Mouse (Mus musculus) intestine, postnatal 0 days (tissue): ENCODE data around the gene Grn. TPM values are rescaled to one million over a fixed set of nuclear protein-coding genes. Genes with fewer than 3 reads are reported as not detected.

Experiments used
- ATAC-seq: fragments of 200-750 bp; cut with Nextera tagmentation; 2 replicates; pipeline ENCODE4 v1.8.0; 2017; ENCODE audit warnings: mild to moderate bottlenecking, moderate TSS enrichment, moderate library complexity
- H3K27ac ChIP-seq: fragments of 300-500 bp; sonication (generic); 2 replicates; pipeline ENCODE4 v1.5.1; 2014; ENCODE audit warnings: mild to moderate bottlenecking, low read depth, low read length, moderate library complexity
- H3K27me3 ChIP-seq: fragments of 300-500 bp; sonication (generic); replicated peaks from 2 replicates; pipeline ENCODE4 v1.6.1; 2014; ENCODE audit warnings: low read length, mixed read lengths; ENCODE audit not compliant: control insufficient read depth, insufficient read depth
- H3K36me3 ChIP-seq: fragments of 300-500 bp; sonication (generic); 2 replicates; pipeline ENCODE4 v1.6.1; 2014; ENCODE audit warnings: mild to moderate bottlenecking, moderate library complexity; ENCODE audit not compliant: control insufficient read depth, insufficient read depth
- H3K4me1 ChIP-seq: fragments of 300-500 bp; sonication (generic); replicated peaks from 2 replicates; pipeline ENCODE4 v1.6.1; 2014; ENCODE audit warnings: antibody characterized with exemption, low read length, mixed read lengths; ENCODE audit not compliant: control insufficient read depth, insufficient read depth
- H3K4me2 ChIP-seq: fragments of 300-500 bp; sonication (generic); replicated peaks from 2 replicates; pipeline ENCODE4 v1.6.1; 2014; ENCODE audit warnings: low read depth, mild to moderate bottlenecking, moderate library complexity
- H3K4me3 ChIP-seq: fragments of 300-500 bp; sonication (generic); 2 replicates; pipeline ENCODE4 v1.5.1; 2014; ENCODE audit warnings: low read depth, low read length
- H3K9ac ChIP-seq: fragments of 300-500 bp; sonication (generic); 2 replicates; pipeline ENCODE4 v1.6.1; 2014; ENCODE audit warnings: mild to moderate bottlenecking, low read depth, low read length
- H3K9me3 ChIP-seq: fragments of 300-500 bp; sonication (generic); 2 replicates; pipeline ENCODE4 v1.6.1; 2016; ENCODE audit warnings: mixed run types; ENCODE audit not compliant: control insufficient read depth
- CTCF ChIP-seq: sonication (generic); IDR thresholded peaks from 2 replicates; pipeline ENCODE4 v1.5.1; 2016; ENCODE audit warnings: low read depth, mild to moderate bottlenecking, control low read depth, antibody characterized with exemption, moderate library complexity
- WGBS: fragments of 180-500 bp; shearing (Covaris S2); extraction: QIAGEN DNeasy Blood & Tissue Kit; methylation state at CpG from one replicate; pipeline ENCODE4 v1.1.7; 2014; 5-methylcytosine and 5-hydroxymethylcytosine counted together
- polyA plus RNA-seq: library from polyadenylated mRNA; unstranded; fragments of >200 nt; fragmentation: Nextera tagmentation; extraction: Ambion mirVana; gene quantifications from 2 replicates; pipeline ENCODE4 v1.2.1, GENCODE M21; 2015

The Grn gene
- polyA plus RNA-seq, 1 experiment from 2014 or later, result 339 TPM

GRCm38 (mm10) chr11:102415034-102415802, 14.9 kb upstream of the Grn start:
- no peak overlapping the region for H3K27ac ChIP-seq
- WGBS, result 65% methylated on average over 10 of the region's 10 CpGs
- H3K4me1 ChIP-seq, result no peaks in the 10 kb centered on the region
- no peak overlapping the region for H3K4me2 ChIP-seq
- H3K9ac ChIP-seq, result no peak overlapping the region
- TF ChIP-seq CTCF, result no peak
- no peaks in the 10 kb centered on the region for H3K27me3 ChIP-seq
- ATAC-seq, result no peak
- H3K36me3 ChIP-seq, result no peaks in the 10 kb centered on the region
- H3K9me3 ChIP-seq, result no peaks in the 10 kb centered on the region
- H3K4me3 ChIP-seq, result no peak overlapping the region

DNA sequence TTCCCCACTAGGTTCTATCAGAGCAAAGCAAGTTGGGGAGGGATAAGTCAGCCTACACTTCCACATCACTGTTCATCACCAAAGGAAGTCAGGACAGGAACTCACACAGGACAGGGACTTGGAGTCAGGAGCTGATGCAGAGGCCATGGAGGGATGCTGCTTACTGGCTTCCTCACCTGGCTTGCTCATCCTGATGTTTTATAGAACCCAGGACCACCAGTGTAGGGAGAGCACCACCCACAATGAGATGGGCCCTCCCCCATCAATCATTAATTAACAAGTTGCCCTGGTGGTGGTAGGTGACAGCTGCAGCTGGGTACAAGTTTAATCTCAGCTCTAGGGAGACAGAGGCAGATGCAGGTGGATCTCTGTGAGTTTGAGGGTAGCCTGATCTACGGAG, 13.0 kb upstream of the Grn start:
- no peaks in the 10 kb centered on the region for H3K27me3 ChIP-seq
- no peak overlapping the region for H3K4me2 ChIP-seq
- WGBS, result 84% methylated on average over 1 of the region's 1 CpGs
- no peak for ATAC-seq
- no peak overlapping the region for H3K27ac ChIP-seq
- H3K4me1 ChIP-seq, result no peaks in the 10 kb centered on the region
- H3K4me3 ChIP-seq, result no peak overlapping the region
- H3K36me3 ChIP-seq, result no peaks in the 10 kb centered on the region
- no peaks in the 10 kb centered on the region for H3K9me3 ChIP-seq
- no peak for TF ChIP-seq CTCF
- no peak overlapping the region for H3K9ac ChIP-seq

DNA sequence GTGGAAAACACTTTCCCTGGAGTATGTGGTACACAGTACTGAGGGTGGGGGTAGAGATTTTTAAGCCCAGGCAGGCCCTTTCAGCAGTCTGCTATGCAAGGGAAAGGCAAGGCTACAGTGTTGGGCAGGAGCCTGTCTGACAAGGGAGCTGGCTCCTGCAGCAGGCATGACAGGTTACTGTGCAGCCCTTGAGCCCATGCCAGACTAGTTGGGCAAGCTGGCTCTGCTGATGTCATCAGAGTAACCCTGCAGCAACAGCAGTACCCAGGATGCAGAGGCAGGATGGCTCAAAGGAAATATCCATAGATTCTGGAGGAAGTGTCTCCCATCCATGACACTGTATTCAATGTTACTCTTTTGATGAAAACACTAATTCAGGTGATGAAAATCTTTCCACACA, 11.2 kb upstream of the Grn start:
- Histone ChIP-seq H3K4me3 (no peak overlapping the region), H3K27me3 (no peaks in the 10 kb centered on the region), H3K9me3 (no peaks in the 10 kb centered on the region), H3K4me2 (no peak overlapping the region), H3K4me1 (no peaks in the 10 kb centered on the region), H3K36me3 (no peaks in the 10 kb centered on the region), H3K9ac (no peak overlapping the region), H3K27ac (no peak overlapping the region)
- no peak for TF ChIP-seq CTCF
- ATAC-seq, result no peak

GRCm38 (mm10) chr11:102421559-102421958, 8.6 kb upstream of the Grn start:
- no peak overlapping the region for H3K9ac ChIP-seq
- no peak for ATAC-seq
- WGBS, result 43% methylated on average over 8 of the region's 8 CpGs

DNA sequence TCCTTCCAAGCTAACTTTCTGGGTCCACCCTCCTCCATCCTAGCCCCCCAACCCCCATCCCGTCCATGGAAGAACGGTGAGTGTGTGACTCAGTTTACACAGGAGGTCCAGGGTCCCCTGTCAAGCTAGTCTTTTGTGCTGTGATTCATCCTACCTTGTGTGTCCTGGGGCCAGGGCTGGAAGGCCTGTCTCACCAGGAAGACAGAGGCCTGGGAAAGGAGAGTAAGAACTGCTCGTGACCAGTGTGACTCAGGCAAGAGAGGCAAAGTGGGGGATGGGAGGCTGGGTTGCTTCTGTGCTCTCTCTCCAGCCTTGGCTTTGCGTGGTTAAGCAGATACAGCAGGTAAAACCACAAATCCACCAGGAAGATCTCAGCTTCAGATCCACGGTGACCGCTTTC, 5.4 kb upstream of the Grn start:
- peak; percentile 72 for ATAC-seq
- H3K36me3 ChIP-seq, result no peaks in the 10 kb centered on the region
- peak overlapping the region; percentile 15 for H3K27ac ChIP-seq
- no peak for TF ChIP-seq CTCF
- WGBS, result 71% methylated on average over 6 of the region's 6 CpGs
- no peak overlapping the region for H3K9ac ChIP-seq
- H3K27me3 ChIP-seq, result no peaks in the 10 kb centered on the region
- H3K4me3 ChIP-seq, result no peak overlapping the region
- H3K4me1 ChIP-seq, result no peaks in the 10 kb centered on the region
- no peak overlapping the region for H3K4me2 ChIP-seq
- H3K9me3 ChIP-seq, result no peaks in the 10 kb centered on the region

More at GRCm38 (mm10) chr11:102421559-102421958, 8.6 kb upstream of the Grn start:
- Histone ChIP-seq H3K4me3 (no peak overlapping the region), H3K4me2 (no peak overlapping the region), H3K9me3 (no peaks in the 10 kb centered on the region), H3K4me1 (no peaks in the 10 kb centered on the region), H3K27me3 (no peaks in the 10 kb centered on the region), H3K27ac (no peak overlapping the region), H3K36me3 (no peaks in the 10 kb centered on the region)
- TF ChIP-seq CTCF, result no peak

- TF ChIP-seq CTCF, result no peak
- no peaks in the 10 kb centered on the region for H3K27me3 ChIP-seq
- no peaks in the 10 kb centered on the region for H3K9me3 ChIP-seq
- no peaks in the 10 kb centered on the region for H3K36me3 ChIP-seq
- ATAC-seq, result no peak
- H3K9ac ChIP-seq, result no peak overlapping the region
- 83% methylated on average over 8 of the region's 8 CpGs for WGBS
- H3K27ac ChIP-seq, result peak overlapping the region; percentile 7; the same call in 1 of the 2 replicates
- no peak overlapping the region for H3K4me2 ChIP-seq
- no peak overlapping the region for H3K4me3 ChIP-seq
- no peaks in the 10 kb centered on the region for H3K4me1 ChIP-seq
Measured at GRCm38 (mm10) chr11:102425555-102426316, 4.4 kb upstream of the Grn start.
